Mouse (Mus musculus): Measurements from ENCODE around the gene Rcan1.
A peak's percentile ranks its signal among the peaks of the same experiment; 100 is the strongest.

DNA sequence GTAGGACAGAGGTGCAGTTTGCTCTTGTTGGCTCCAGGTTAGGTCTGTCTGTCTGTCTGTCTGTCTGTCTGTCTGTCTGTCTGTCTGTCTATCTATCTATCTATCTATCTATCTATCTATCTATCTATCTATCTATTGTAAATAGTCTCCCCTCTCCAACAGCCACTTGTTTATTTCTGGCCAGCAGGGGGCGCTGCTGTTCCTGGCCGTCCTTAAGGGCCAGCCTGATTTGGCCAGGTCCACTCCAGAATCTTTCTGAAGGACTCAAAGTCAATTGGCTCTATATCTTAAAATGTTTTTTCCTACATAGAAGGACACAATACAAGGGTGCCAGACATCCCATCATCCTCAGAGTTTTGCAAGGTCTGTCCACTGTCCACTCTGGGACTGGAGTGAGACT, 85.6 kb downstream of the Rcan1 start:
- peak; percentile 74 for TF ChIP-seq CTCF (IDR thresholded peaks at IDR 0.05; ENCODE audit: insufficient read depth, low read length)
- no peak for TF ChIP-seq POLR2A (IDR thresholded peaks at IDR 0.05; ENCODE audit: borderline replicate concordance, extremely low read depth, low read depth, low read length)

All from lung, adult 2 months (tissue).